Mouse (Mus musculus) B cell, adult 67 days (primary cell): ENCODE data around the gene Ccl19. TPM values are rescaled to one million over a fixed set of nuclear protein-coding genes. Genes with fewer than 3 reads are reported as not detected.

Experiments used
- total RNA-seq, 2 experiments: library from RNA; stranded (reverse); gene quantifications; 4 replicates each; pipeline ENCODE4 v1.2.4; 2023

Gene Ccl19
- not detected for total RNA-seq

DNA sequence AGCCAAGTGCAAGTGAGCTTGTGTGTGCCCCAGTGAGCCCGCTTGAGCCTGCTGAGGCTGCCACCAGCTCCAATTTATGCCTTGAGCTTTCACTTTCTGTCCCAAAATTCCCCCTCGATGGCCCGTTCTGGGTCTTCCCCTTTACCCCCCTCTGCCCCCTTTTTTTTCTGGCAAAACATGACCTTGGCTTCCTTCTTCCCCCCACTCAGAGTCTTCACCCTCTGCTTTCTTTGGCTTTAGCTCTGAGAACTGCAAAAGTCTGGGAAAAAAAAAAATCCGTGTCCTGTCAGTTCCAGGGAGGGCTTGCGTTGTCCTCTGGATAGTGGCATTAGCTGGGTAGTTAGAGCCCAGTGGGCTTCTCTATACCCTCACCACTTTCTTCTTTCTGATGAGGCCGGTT is at the start of gene Ccl19:
Gene Ccl19 (minus strand): TSS at position 101 of the 400 bp plus-strand sequence.

GRCm38 (mm10) chr4:42773893-42774292 is 17.5 kb upstream of the Ccl19 start, which contains the start of gene Ccl21a:
TSS of gene Ccl21a (minus strand) at chr4:42773993.

GRCm38 (mm10) chr4:42735245-42735644 is 21.1 kb downstream of the Ccl19 start, which contains the start of gene 4930578G10Rik:
TSS of gene 4930578G10Rik (plus strand) at chr4:42735545.

Other genes starting within 250 kb of the Ccl19 start
- not detected for gene Fam205a2, start 228.4 kb downstream of the Ccl19 start, total RNA-seq
- gene Gm10591, start 144.4 kb downstream of the Ccl19 start, total RNA-seq, result not detected
- gene Gm2564, start 126.9 kb downstream of the Ccl19 start, total RNA-seq, result not detected
- not detected for gene Ccl27b, start 101.3 kb downstream of the Ccl19 start, total RNA-seq
- not detected for gene Il11ra2, start 94.7 kb downstream of the Ccl19 start, total RNA-seq
- not detected for gene 4930578G10Rik, start 21.0 kb downstream of the Ccl19 start, total RNA-seq
- gene Ccl21a, start 17.4 kb upstream of the Ccl19 start, total RNA-seq, result not detected
- not detected for gene Fam205a1, start 97.3 kb upstream of the Ccl19 start, total RNA-seq
- not detected for gene Gm12394, start 100.2 kb upstream of the Ccl19 start, total RNA-seq
- not detected for gene Fam205c, start 117.7 kb upstream of the Ccl19 start, total RNA-seq
- gene Phf24, start 160.1 kb upstream of the Ccl19 start, total RNA-seq, result not detected
- gene Dnajb5, start 193.2 kb upstream of the Ccl19 start, total RNA-seq, result 10 to 100 TPM; 30.5 to 36.6 TPM
- gene 1700022I11Rik, start 213.0 kb upstream of the Ccl19 start, total RNA-seq, result 1 to 10 TPM in 1 of 2 experiments, not detected in 1; 1.2 TPM
- gene Vcp, start 243.9 kb upstream of the Ccl19 start, total RNA-seq, result 100 to 1,000 TPM; 107 to 119 TPM